Mouse (Mus musculus) brain, embryonic 18.5 days (tissue): ENCODE results near the gene Marcksl1.

Experiments used
- DNase-seq: peaks from one replicate; pipeline ENCODE4 v3.0.0-alpha.2; 2012; ENCODE audit warnings: low read depth, low spot score

Marcksl1 gene

DNA sequence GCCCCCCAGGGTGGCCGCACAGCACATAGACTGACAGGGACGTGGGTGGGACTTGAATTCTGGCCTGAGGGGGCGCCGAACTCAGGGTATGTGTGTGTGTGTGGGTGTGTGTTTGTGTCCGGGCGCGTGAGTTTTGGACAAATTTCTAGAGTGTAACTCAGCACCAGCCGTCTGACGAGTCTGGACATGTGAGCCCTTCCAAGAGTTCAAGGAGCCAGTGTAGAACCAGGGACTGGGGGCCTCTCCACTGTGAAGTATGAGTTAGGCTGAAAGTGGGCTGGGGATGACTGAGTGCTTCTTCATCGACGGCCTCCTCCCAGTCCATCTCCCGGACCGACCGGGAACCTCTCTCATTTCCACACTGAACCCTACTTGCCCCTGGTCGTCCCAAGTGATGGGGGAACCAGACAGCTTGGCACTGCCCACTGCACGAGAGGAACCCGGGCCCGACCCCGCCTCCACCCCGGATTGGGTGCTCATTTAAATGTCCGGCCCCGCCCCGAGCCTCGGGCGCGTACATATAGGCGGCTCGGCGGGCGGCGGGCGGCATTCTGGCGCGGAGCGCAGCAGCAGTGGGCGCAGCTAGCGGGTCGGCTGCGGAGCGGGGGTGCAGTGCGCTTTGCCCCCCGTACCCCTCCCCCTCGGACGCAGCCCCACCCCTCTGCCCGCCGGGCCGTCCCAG is at the start of gene Marcksl1:
Marcksl1 (plus strand) TSS at position 496 of the 682 bp plus-strand sequence.
- DNase-seq = peak; percentile 77

DNA sequence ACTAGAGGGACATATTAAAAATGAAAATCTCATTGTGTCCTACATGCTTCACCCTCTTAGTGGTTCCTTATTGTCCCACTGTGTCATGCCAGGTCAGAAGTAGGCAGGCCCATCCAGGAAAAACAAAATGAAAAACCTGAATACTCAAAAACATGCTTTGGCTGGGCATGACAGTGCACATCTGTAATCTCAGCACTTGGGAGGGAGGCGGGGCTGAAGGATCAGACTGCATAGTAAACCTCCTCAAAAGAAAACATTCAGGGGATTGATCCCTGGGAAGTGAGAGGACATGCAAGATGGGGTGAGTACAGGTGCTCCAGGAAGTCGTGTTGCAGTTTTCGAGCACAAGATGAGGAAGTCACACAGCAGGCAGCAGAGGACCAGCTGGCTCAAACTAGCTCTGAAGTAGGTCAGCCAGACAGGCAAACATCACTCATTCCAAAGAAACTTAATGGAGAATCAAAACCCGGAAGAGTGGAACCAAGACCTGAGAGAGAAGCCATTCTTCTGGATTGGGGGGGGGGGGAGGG is 49.0 kb upstream of the Marcksl1 start:
- DNase-seq = no peak

GRCm38 (mm10) chr4:129476047-129476446 is 37.3 kb upstream of the Marcksl1 start:
- no peak for DNase-seq

GRCm38 (mm10) chr4:129479863-129480262 is 33.5 kb upstream of the Marcksl1 start:
- DNase-seq = no peak

- no peak for DNase-seq
Observed at GRCm38 (mm10) chr4:129481090-129481489, 32.3 kb upstream of the Marcksl1 start.

- no peak for DNase-seq
Observed at GRCm38 (mm10) chr4:129490972-129491880, 22.2 kb upstream of the Marcksl1 start, which contains the start of the genes Tssk3 and Fam229a. Gene Tssk3 (minus strand): TSS chr4:129491022. Gene Fam229a (plus strand): TSS chr4:129491190.

GRCm38 (mm10) chr4:129494681-129495080 is 18.7 kb upstream of the Marcksl1 start:
- DNase-seq = no peak

DNA sequence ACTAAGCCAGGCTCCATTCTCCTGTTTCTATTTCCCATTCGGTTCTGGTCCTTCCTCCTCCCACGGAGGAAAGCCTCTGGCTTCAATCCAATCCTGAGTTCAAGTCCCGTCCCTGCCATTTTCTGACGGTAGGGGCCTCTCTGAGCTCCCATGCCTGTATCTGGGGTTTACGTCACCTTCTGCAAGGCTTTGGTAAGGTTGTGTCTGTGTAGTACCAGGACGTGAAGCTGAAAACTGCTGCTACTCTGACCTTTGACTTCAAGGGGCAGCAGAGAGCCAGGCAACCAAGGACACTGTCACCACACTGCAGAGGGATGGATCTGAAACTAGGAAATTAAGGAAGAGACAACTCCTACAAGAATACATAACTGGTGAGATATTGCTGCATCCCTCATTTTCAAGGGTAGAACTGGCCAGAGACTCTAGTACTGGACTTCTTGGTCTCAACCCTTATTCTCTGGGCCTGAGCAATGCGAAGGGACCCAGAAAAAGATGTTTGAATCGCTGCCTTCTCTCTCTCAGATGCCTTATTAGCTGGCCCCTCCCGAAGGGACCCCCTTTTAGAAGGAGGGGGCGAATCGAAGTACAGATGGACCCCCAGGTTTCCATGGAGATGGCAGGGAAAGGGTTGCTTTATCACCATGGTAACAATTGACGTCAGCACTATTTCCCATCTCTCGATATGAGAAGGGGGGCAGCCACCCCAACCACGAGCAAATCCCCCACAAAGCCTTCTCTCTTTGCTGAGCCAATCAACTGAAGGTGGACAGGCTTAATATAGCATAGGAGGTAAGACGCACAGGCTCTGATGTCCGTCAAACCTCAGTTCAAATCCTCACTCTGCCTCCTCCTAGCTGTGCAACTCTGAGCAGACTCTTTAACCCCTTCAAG is 17.5 kb upstream of the Marcksl1 start:
- DNase-seq = peak; percentile 83

GRCm38 (mm10) chr4:129496631-129497030 is 16.8 kb upstream of the Marcksl1 start:
- DNase-seq = no peak

- no peak for DNase-seq
Observed at GRCm38 (mm10) chr4:129498941-129499340, 14.4 kb upstream of the Marcksl1 start.

DNA sequence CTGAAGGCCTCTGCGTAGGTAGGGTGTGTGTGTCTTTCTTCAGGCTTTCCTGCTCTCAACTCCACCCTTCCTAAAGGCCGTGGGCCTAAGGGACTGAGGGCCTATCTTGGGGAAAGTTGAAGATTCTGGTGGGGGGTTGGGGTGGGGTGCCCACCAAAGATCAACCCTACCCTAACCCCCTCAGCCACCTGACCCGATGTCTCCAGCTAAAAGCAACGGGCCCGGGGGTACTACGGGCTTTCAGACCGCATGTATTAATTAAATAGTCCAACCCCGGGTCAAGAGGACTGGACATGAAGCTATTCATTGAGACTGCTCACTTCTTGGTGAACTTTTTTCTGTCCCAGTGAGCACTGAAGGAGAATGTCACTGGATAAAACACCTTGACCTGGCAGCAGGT is 13.4 kb upstream of the Marcksl1 start:
- DNase-seq = no peak

GRCm38 (mm10) chr4:129500607-129501566 is 12.5 kb upstream of the Marcksl1 start:
- no peak for DNase-seq

- no peak for DNase-seq
Observed at GRCm38 (mm10) chr4:129502327-129502888, 11.0 kb upstream of the Marcksl1 start.

DNA sequence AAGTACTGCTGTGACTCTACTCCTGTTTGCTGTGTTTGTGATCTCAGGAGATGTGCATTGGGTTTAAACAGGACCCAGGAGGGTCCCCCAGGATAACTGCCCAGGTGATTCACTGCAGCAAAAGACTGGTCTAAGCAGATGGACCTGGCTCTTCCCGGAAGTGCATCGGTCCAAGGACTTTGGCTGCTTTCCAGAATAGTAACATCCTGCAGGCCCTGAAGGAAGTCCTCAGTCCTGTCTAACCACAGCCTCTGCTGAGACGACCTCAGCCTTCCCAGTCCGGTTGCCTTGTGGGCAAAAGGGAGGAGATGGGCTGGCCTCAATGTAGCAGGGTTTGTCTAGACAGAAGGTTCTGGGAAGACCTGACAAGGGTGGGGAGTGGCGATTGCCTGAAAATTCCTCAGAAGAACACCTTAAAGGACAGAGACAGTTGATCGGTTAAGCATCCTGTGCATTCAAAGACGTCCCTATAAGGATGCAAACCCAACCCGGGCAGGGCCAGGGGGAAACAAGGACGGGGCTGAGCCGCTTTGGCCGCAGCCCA is 10.4 kb upstream of the Marcksl1 start:
- no peak for DNase-seq

DNA sequence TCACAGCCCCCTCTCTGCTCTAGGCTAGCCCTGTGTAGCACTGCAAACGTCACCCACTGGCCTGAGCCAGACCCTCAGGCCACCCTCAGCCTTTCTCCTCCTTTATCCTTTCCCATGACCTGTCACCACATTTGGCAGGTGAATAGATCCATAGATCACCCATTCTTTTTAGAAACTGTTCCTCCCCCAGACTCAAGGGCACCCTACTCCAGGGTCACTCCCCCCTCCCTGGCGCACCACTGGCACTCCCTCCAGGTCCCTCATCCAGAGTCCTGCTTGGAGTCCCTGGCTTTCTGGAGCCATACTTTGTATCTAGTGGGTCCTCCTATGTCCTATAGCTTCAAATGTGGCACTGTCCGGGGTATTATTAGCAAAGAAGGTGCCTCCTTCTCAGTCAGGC is 7.9 kb upstream of the Marcksl1 start:
- no peak for DNase-seq

DNA sequence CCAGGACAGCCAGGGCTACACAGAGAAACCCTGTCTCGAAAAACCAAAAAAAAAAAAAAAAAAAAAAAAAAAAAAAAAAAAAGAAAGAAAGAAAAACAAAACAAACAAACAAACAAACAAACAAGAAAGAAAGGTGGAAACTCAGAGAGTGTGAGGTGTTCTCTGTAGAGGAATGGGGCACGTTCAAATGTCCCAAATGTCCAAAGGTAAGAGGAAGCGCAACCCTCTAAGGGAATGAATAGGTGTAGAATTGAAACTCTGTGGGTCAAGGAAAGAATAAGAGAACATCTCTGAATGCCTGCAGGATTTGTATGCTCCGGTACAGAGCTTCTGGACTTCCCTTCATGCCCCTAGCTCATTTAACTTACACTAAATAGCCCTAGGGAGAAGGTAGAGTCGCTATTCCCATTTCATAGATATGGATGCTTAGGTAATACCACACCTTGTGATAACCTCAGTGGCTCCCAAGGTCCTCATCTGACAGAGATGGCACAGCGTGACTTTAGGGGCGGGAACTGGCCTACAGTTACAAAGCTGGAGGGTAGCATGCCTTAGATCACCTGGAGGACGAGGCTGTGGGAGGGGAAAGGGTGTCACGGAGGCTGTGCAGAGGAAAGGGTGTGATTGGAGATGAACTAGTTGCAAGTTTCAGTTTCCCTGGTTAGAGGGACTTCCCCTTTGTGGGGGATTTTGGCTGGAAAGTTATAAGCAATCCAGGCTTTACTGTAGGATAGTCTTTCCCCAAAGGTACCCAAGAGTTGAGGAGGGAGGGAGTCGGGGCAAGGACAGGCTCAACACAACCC is 5.7 kb upstream of the Marcksl1 start:
- no peak for DNase-seq

DNA sequence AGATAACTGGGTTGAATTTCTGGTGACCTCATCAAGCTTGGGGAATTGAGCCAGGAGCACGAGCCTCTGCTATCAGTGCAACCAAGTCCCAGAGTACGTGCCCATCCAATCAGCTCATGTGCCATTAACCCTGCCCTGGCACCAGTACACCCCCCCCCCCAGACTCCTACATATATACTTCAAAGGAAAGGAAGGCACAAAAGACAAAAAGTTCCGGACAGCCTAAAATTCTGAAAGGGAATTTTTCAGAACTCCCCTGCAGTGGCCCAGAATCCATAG is 5.2 kb upstream of the Marcksl1 start:
- DNase-seq = no peak

GRCm38 (mm10) chr4:129508834-129509600 is 4.4 kb upstream of the Marcksl1 start:
- no peak for DNase-seq
